Mouse (Mus musculus) monocyte, adult 5-6 weeks (primary cell): ENCODE measurements around the gene Vax2. TPM values are rescaled to one million over a fixed set of nuclear protein-coding genes. Genes with fewer than 3 reads are reported as not detected.

Source experiments
- ATAC-seq: fragments of 153-309, 156-312 bp; replicated peaks from 2 replicates; pipeline ENCODE4 v1.8.0; 2017; ENCODE audit warnings: mild to moderate bottlenecking; ENCODE audit not compliant: low TSS enrichment, insufficient number of reproducible peaks, severe bottlenecking, poor library complexity, low FRiP score
- total RNA-seq: library from RNA; stranded (forward); fragments of 200-1000, 200-491, 200-594 nt; gene quantifications from 3 replicates; pipeline ENCODE4 v1.2.3, GENCODE M21; 2017

Gene Vax2
- total RNA-seq, 1 experiment from 2014 or later, result not detected

- no peak for ATAC-seq
Measured at GRCm38 (mm10) chr6:83744557-83744956, 33.5 kb downstream of the Vax2 start.

- no peak for ATAC-seq
Measured at GRCm38 (mm10) chr6:83745466-83745865, 34.4 kb downstream of the Vax2 start.

- no peak for ATAC-seq
Measured at GRCm38 (mm10) chr6:83749286-83749685, 38.2 kb downstream of the Vax2 start.

- no peak for ATAC-seq
Measured at GRCm38 (mm10) chr6:83750171-83750684, 39.2 kb downstream of the Vax2 start.

GRCm38 (mm10) chr6:83756051-83756450, 45.0 kb downstream of the Vax2 start:
- no peak for ATAC-seq

GRCm38 (mm10) chr6:83762344-83762743, 51.3 kb downstream of the Vax2 start, which contains the start of gene Ankrd53:
Ankrd53 (plus strand) TSS chr6:83762644.
- ATAC-seq, result no peak

GRCm38 (mm10) chr6:83762880-83763431, 51.9 kb downstream of the Vax2 start:
- ATAC-seq, result no peak

GRCm38 (mm10) chr6:83766982-83767381, 55.9 kb downstream of the Vax2 start:
- no peak for ATAC-seq

- no peak for ATAC-seq
Measured at GRCm38 (mm10) chr6:83768485-83768884, 57.4 kb downstream of the Vax2 start.

GRCm38 (mm10) chr6:83774126-83774525, 63.1 kb downstream of the Vax2 start:
- ATAC-seq, result no peak

GRCm38 (mm10) chr6:83774781-83775563, 63.9 kb downstream of the Vax2 start:
- no peak; the same call in 1 of the 2 replicates for ATAC-seq

- peak; percentile 72 for ATAC-seq
Measured at GRCm38 (mm10) chr6:83775638-83776293, 64.7 kb downstream of the Vax2 start, which contains the start of gene Tex261. Tex261 (minus strand) TSS chr6:83775813.

- no peak for ATAC-seq
Measured at GRCm38 (mm10) chr6:83778306-83778705, 67.2 kb downstream of the Vax2 start.

GRCm38 (mm10) chr6:83779026-83779425, 68.0 kb downstream of the Vax2 start:
- no peak for ATAC-seq

GRCm38 (mm10) chr6:83786426-83786825, 75.4 kb downstream of the Vax2 start:
- 0 out of 2 replicates have a peak, but pooled peaks have one; percentile 25 for ATAC-seq

Other genes starting within 250 kb of the Vax2 start
- 32.4 to 79.2 TPM (median 44.1 TPM) in 3 replicates for gene Dguok, start 204.3 kb upstream of the Vax2 start, total RNA-seq
- gene Actg2, start 175.0 kb upstream of the Vax2 start, total RNA-seq, result 0.97 TPM in 1 of 3 replicates, not detected in the others
- gene Stambp, start 138.5 kb upstream of the Vax2 start, total RNA-seq, result 3.2 to 19.3 TPM (median 3.9 TPM) in 3 replicates
- not detected in 3 replicates for gene Clec4f, start 55.1 kb upstream of the Vax2 start, total RNA-seq
- gene Cd207, start 33.4 kb upstream of the Vax2 start, total RNA-seq, result not detected in 3 replicates
- gene Atp6v1b1, start 31.7 kb downstream of the Vax2 start, total RNA-seq, result not detected in 3 replicates
- gene Ankrd53, start 51.4 kb downstream of the Vax2 start, total RNA-seq, result not detected in 3 replicates
- gene Tex261, start 64.5 kb downstream of the Vax2 start, total RNA-seq, result 28.5 to 36.4 TPM (median 35.7 TPM) in 3 replicates
- gene Nagk, start 83.7 kb downstream of the Vax2 start, total RNA-seq, result 24.2 to 28.4 TPM (median 24.6 TPM) in 3 replicates
- 16.8 to 28.8 TPM (median 20.6 TPM) in 3 replicates for gene Paip2b, start 120.5 kb downstream of the Vax2 start, total RNA-seq
- 186 to 334 TPM (median 275 TPM) in 3 replicates for gene Zfp638, start 155.8 kb downstream of the Vax2 start, total RNA-seq